Mouse (Mus musculus) frontal cortex, postnatal 25 days (tissue): ENCODE data around the gene Set.

Source experiments
- DNase-seq, 2 experiments: peaks; one replicate each; pipeline ENCODE4 v3.0.0; 2022; ENCODE audit warnings: low spot score in 2 of 2

The Set gene

DNA sequence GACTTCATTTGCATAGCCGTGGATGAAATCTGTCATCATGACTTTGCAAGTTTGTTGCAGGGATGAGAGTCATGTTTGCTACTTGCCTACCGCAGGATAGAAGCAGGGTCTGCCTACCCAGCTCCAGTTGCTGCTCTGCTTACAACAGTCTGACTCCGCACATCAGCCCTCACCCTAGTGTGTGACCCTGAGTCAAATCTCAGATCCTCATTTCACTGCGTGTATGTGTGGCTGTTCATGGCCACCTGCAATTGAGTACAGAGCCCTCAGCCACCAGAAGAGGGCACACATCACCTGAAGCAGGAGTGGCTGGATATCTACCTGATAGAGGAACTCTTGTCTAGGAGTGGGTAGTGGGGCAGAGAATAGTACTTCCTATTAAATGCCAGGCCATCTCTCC is 30.1 kb downstream of the Set start:
- no peak for DNase-seq

DNA sequence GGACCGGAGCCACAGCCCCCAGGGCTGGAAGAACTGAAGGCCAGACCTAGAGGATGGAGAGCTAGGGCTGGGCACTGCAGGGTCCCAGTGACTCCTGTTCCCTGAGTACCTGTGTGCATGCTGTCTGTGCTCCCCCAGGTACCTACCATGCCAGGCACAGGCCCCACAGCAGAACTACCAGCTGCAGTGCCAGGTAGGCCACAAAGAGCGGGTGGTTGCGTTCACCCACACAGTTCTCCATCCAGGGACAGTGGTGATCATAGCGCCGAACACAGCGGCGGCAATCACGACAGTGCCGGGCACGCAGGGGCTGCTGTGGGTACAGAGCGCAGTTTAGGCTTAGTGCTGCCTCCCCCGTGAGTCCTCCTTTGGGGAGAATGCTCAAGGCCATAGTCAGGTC is 34.3 kb downstream of the Set start:
- no peak for DNase-seq

GRCm38 (mm10) chr2:30092280-30092918 is 35.2 kb downstream of the Set start:
- DNase-seq: no peak

- DNase-seq: peak; percentile 76 to 82
These were observed 36.5 kb downstream of the Set start, which contains the start of gene Zdhhc12 for GRCm38 (mm10) chr2:30093471-30094207. Gene Zdhhc12, minus strand, starts transcription at chr2:30093648.

DNA sequence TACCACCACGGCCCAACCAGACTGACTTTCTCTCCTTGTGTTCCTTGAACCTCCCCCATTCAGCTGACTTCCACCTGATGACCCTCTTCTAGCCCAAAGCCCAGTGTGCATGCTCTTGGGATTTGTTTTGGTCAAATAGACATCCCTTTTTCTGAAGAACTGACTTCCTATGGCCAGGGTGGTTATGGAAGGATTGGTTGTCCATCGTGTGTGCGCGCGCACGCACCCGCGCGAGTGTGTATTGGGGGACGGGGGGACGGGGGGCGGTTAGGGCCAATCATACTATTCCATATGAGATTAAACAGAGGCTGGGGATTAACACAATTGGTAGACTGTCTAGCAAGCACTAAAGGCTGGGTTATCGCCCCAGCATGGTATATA is 37.0 kb downstream of the Set start:
- DNase-seq: no peak

DNA sequence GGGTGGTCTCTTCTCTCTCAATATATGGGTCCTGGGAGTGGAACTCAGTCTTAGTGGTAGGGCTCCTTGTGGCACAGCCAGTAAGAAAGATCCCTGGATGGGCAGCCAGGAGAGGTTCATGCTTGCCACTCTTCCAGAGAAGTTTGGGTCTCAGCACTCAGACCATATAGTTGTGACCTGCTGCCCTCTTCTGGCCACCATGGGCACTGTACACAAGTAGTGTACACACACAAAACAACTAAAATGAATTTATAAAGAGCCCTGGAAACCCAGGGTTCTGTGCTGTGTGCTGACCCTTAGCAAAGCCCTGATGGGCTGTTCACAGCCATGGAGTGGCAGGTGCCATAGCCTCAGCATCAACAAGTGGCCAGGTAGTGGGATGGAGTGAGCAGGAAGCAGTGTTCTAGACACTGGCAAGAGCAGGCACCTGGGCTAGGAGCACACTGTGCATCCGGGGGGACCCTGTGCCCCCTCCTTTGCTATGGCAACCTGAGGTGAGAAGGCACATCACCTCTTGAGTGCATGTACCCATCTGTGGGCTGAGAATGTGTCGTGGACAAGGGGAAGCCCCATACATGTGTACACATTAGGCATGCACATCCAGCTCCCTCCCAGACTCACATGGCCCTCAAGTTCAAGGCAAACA is 38.8 kb downstream of the Set start:
- DNase-seq: no peak

DNA sequence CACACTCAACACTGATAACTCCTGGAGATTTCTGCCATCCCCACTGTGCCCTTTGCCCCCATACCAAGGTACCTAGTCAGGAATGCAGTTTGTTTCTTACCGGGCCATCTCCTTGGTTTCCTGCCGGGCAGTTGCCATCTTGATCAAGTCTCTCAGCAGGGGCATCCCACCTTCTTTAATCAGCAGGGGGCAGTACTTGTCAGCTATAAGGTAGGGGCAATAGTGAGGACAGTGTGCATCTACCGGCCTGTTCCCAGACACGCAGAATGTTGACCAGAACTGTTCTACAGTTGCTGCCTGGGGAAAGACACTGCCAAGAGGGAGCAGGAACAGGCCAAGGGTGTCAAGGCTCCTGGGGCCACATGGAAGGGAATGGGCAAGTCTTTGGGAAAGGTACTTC is 43.0 kb downstream of the Set start:
- DNase-seq: no peak

- DNase-seq: no peak
These were observed 49.2 kb downstream of the Set start for GRCm38 (mm10) chr2:30106364-30106763.

DNA sequence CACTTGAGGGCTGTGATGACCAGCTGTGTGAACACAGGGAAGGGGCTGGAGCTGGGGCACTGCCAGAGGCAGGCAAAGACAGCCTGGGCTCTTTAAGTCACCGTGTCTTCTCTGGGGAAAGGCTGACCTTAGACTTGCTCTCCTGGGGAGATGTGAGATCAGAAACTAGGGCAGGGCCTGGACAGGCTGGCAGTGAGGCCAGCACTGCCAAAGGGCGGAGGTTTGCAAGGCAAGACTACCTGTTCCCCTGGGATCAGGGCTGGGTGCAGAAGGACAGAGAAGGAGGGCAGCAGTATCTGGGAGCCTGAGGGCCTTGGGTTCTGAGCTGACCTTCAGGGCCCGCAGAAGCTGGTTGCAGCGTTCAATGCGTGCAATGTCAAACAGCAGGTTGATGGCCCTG is 50.5 kb downstream of the Set start:
- DNase-seq: no peak

DNA sequence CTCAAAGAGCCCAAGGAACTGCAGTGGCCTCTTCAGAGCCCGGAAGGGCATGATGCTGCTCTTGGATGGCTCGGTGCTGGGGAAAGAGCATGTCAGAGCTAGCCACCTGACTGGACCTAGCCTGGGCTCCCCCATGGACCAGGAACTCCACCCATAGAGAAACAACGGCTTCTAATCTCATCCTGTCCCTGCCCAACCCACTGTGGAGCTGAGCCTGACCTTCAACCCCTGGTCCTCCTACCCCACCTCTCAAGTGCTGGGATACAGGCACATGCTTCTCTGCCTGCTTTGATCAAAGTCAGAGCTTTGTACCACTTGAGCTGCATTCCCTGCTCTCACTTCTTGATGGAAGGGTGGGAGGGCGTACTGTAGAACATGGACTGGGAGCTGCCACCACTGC is 51.1 kb downstream of the Set start:
- DNase-seq: no peak

- no peak for DNase-seq
These were observed 54.3 kb downstream of the Set start for GRCm38 (mm10) chr2:30111500-30111899.

DNA sequence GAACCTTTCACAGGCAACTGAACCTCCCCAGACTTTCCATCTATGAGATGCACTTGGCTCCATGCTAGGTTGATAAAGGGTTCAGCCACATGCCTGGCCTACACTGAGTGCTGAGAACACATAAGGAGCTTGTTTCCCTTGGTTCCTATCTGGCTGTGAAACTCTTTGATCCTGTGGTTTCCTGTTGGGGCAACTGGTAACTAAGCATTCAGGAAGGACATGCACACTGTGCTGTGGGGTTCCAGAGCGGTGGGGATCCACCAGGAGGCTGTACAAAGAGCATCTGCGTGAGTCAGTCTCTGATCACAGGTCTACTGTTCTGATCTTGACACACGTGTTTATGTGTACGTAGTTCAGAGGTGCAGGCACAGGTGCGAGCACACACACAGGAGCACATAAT is 55.4 kb downstream of the Set start:
- DNase-seq: no peak

DNA sequence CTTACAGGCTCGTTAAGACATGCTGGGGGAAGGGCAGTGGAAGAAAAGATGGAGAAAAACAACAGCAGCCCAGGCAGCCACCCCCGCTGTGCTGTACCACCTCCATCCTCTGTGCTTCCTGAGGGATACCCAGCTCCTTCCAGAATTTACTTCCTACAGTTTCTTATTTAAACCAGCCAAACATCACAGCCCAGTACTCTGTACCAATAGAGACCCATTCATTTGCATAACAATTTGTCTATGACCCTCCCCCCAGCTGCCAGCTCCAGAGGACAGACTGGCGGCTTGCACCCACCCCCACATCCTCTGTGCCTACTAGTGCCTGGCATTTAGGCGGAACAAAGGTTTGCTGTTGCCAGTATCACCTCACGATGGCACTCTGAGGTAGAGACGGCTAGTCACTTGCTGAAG is 62.5 kb downstream of the Set start:
- peak in 1 of 2 experiments; percentile 33 for DNase-seq

DNA sequence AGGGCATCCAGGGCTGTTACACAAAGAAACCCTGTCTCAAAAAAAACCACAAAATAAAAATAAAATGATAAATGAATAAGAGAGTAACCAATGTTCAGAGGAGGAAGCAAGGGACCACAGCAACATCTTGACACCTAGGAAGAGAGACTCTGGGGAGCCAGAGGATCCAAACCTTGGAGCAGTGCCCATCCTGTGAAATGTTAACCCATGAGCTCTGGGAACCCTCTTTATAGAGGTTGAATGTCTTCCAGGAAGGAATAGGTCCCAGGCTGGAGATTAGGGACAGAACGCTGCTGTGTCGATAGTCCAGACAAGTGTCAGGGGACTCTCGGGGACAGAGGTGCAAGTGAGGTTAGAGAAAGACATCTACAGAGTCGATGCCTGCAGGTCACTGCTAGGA is 63.1 kb downstream of the Set start:
- no peak for DNase-seq
